In genomic region chr16:41244711-41245110, GRCm38 (mm10) we compare ENCODE assay signal across 8 mouse cellular contexts.
A peak's percentile ranks its signal among the peaks of the same experiment; 100 is the strongest.
DNase-seq lines count a peak whose midpoint lies in the region; ATAC-seq and TF ChIP-seq lines count a peak whose summit lies in the region.

No protein-coding gene starts in this region.

- DNase-seq in intestine, embryonic 14.5 days (ENCODE audit: low spot score): peak; percentile 71
- peak; percentile 25 for DNase-seq in adipocyte (ENCODE audit: low spot score)
- DNase-seq in embryonic facial prominence, embryonic 11.5 days (ENCODE audit: low spot score): peak; percentile 83
- peak; percentile 47 for DNase-seq in kidney, postnatal 10 days
- DNase-seq in limb, embryonic 14.5 days (ENCODE audit: low spot score): peak; percentile 47
- DNase-seq in right cerebral cortex, postnatal 10 days (ENCODE audit: low spot score in 2 of 2): peak; percentile 78 to 82
- no peak for DNase-seq in gastrocnemius, adult 8-10 months (ENCODE audit: low spot score in 2 of 2)

- TF ChIP-seq POLR2A in limb, embryonic 14.5 days (IDR thresholded peaks at IDR 0.05; ENCODE audit: borderline replicate concordance, extremely low read depth, insufficient read depth, insufficient read length): no peak

- H3K4me1 ChIP-seq in intestine, embryonic 14.5 days (replicated peaks; ENCODE audit: control insufficient read depth, insufficient read depth, low read length): no peaks in the 10 kb centered on the region
- H3K4me1 ChIP-seq in intestine, embryonic 16.5 days (ENCODE audit: control insufficient read depth, insufficient read depth, low read length): no peaks in the 10 kb centered on the region
- H3K4me1 ChIP-seq in embryonic facial prominence, embryonic 11.5 days (ENCODE audit: control insufficient read depth, insufficient read depth, low read length): no peaks in the 10 kb centered on the region
- H3K4me1 ChIP-seq in limb, embryonic 14.5 days (ENCODE audit: control insufficient read depth, insufficient read depth, low read length): no peaks in the 10 kb centered on the region

- no peak overlapping the region for H3K9ac ChIP-seq in intestine, embryonic 14.5 days (ENCODE audit: low read length)
- H3K9ac ChIP-seq in intestine, embryonic 16.5 days (ENCODE audit: low read depth, low read length): no peak overlapping the region
- no peak overlapping the region for H3K9ac ChIP-seq in embryonic facial prominence, embryonic 11.5 days (replicated peaks; ENCODE audit: low read length)
- no peak overlapping the region for H3K9ac ChIP-seq in limb, embryonic 14.5 days (ENCODE audit: low read depth, low read length, severe bottlenecking)

- ATAC-seq in intestine, embryonic 14.5 days (replicated peaks; ENCODE audit: low FRiP score, low TSS enrichment, low read depth): no peak
- no peak for ATAC-seq in intestine, embryonic 16.5 days
- ATAC-seq in embryonic facial prominence, embryonic 11.5 days (replicated peaks; ENCODE audit: insufficient number of reproducible peaks, low FRiP score, low TSS enrichment, low read depth): no peak
- peak; percentile 65; the same call in 1 of the 2 replicates for ATAC-seq in limb, embryonic 14.5 days (ENCODE audit: low FRiP score, low read depth)

- H3K4me3 ChIP-seq in intestine, embryonic 14.5 days (ENCODE audit: low read depth, low read length): no peak overlapping the region
- H3K4me3 ChIP-seq in intestine, embryonic 16.5 days (ENCODE audit: low read length): no peak overlapping the region
- no peak overlapping the region for H3K4me3 ChIP-seq in embryonic facial prominence, embryonic 11.5 days (ENCODE audit: low read depth, low read length)
- H3K4me3 ChIP-seq in limb, embryonic 14.5 days (replicated peaks; ENCODE audit: low read length): no peak overlapping the region

- no peaks in the 10 kb centered on the region for H3K9me3 ChIP-seq in intestine, embryonic 14.5 days (ENCODE audit: control insufficient read depth, low read length)
- no peaks in the 10 kb centered on the region for H3K9me3 ChIP-seq in intestine, embryonic 16.5 days (ENCODE audit: control insufficient read depth, low read length)
- no peaks in the 10 kb centered on the region for H3K9me3 ChIP-seq in embryonic facial prominence, embryonic 11.5 days (replicated peaks; ENCODE audit: control insufficient read depth, low read length)
- H3K9me3 ChIP-seq in limb, embryonic 14.5 days (ENCODE audit: control insufficient read depth, low read length): no peaks in the 10 kb centered on the region

- no peaks in the 10 kb centered on the region for H3K27me3 ChIP-seq in intestine, embryonic 14.5 days (replicated peaks; ENCODE audit: control insufficient read depth, insufficient read depth, low read length)
- no peaks in the 10 kb centered on the region for H3K27me3 ChIP-seq in intestine, embryonic 16.5 days (replicated peaks; ENCODE audit: control insufficient read depth, insufficient read depth, low read length)
- H3K27me3 ChIP-seq in embryonic facial prominence, embryonic 11.5 days (ENCODE audit: control insufficient read depth, insufficient read depth, low read length): no peaks in the 10 kb centered on the region
- no peaks in the 10 kb centered on the region for H3K27me3 ChIP-seq in limb, embryonic 14.5 days (ENCODE audit: control insufficient read depth, insufficient read depth, low read length)

- no peaks in the 10 kb centered on the region for H3K36me3 ChIP-seq in intestine, embryonic 14.5 days (ENCODE audit: control insufficient read depth, insufficient read depth, low read length)
- no peaks in the 10 kb centered on the region for H3K36me3 ChIP-seq in intestine, embryonic 16.5 days (ENCODE audit: control insufficient read depth, insufficient read depth, low read length)
- no peaks in the 10 kb centered on the region for H3K36me3 ChIP-seq in embryonic facial prominence, embryonic 11.5 days (replicated peaks; ENCODE audit: control insufficient read depth, insufficient read depth, low read depth, low read length)
- no peaks in the 10 kb centered on the region for H3K36me3 ChIP-seq in limb, embryonic 14.5 days (ENCODE audit: control insufficient read depth, insufficient read depth, low read length)

- H3K4me2 ChIP-seq in intestine, embryonic 14.5 days (ENCODE audit: low read length): no peak overlapping the region
- H3K4me2 ChIP-seq in intestine, embryonic 16.5 days (ENCODE audit: low read depth, low read length): no peak overlapping the region
- no peak overlapping the region for H3K4me2 ChIP-seq in embryonic facial prominence, embryonic 11.5 days (ENCODE audit: low read depth, low read length)
- H3K4me2 ChIP-seq in limb, embryonic 14.5 days (replicated peaks; ENCODE audit: low read depth, low read length, severe bottlenecking): no peak overlapping the region

- H3K27ac ChIP-seq in intestine, embryonic 14.5 days (ENCODE audit: low read depth): no peak overlapping the region
- no peak overlapping the region for H3K27ac ChIP-seq in intestine, embryonic 16.5 days (ENCODE audit: low read length)
- H3K27ac ChIP-seq in embryonic facial prominence, embryonic 11.5 days (replicated peaks; ENCODE audit: low read depth, low read length): no peak overlapping the region
- no peak overlapping the region for H3K27ac ChIP-seq in limb, embryonic 14.5 days (replicated peaks; ENCODE audit: low read depth, low read length)

- WGBS in intestine, embryonic 14.5 days: 12% methylated on average over 2 of the region's 2 CpGs
- 10% methylated on average over 2 of the region's 2 CpGs for WGBS in intestine, embryonic 16.5 days
- WGBS in embryonic facial prominence, embryonic 11.5 days: 17% methylated on average over 2 of the region's 2 CpGs
- WGBS in limb, embryonic 14.5 days: 14% methylated on average over 2 of the region's 2 CpGs

Comparison
In these comparisons a context has a peak if more than half of its experiments do, and no peak if none do; other contexts are left out.
1. DNase-seq: peak in intestine, embryonic 14.5 days (single experiment), adipocyte (single experiment), embryonic facial prominence, embryonic 11.5 days (single experiment), kidney, postnatal 10 days (single experiment), limb, embryonic 14.5 days (single experiment) and right cerebral cortex, postnatal 10 days (2 of 2); none in gastrocnemius, adult 8-10 months (0 of 2).